Mouse (Mus musculus) lung, postnatal 0 days (tissue): Measurements from ENCODE around the gene Lgals1.
A peak's percentile ranks its signal among the peaks of the same experiment; 100 is the strongest.

Source experiments
- CTCF ChIP-seq: IDR thresholded peaks from 2 replicates; pipeline ENCODE4 v1.5.1; 2016; ENCODE audit warnings: antibody characterized with exemption, mild to moderate bottlenecking
- EP300 ChIP-seq: IDR thresholded peaks from 2 replicates; pipeline ENCODE4 v1.6.1; 2016; ENCODE audit warnings: antibody characterized with exemption, mild to moderate bottlenecking, control low read depth

DNA sequence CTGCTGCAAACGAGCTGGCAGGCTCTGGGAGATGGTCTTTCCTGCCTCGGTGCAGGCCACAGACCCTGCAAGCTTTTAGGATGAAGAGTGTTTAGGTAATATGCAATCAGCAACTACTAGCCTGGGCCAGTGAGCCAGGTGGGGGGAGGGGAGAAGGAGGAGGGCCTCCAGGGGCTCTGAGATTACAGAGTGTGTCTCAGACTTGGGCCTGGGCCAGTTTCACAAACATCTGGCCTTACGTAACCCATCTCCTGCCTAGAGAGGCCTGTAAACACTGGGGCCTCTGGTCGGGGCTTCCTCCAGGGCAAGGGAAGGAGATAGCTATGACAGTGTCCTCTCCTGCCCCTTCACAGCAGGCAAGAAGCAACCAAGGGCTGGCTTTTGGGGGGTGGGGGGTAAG lies 52.4 kb downstream of the Lgals1 start:
- no peak for TF ChIP-seq CTCF
- TF ChIP-seq EP300: peak; percentile 45; the same call in 1 of the 2 replicates
